Mouse (Mus musculus) cerebellum, adult 2 months (tissue): ENCODE measurements around the gene Ccdc163.
A peak's percentile ranks its signal among the peaks of the same experiment; 100 is the strongest.

Experiments
- CTCF ChIP-seq: fragments of 200-500 bp; IDR thresholded peaks from 2 replicates; pipeline ENCODE4 v1.5.1; 2011; ENCODE audit warnings: low read depth, mild to moderate bottlenecking, control low read depth, low read length, moderate library complexity, borderline replicate concordance; ENCODE audit not compliant: insufficient read depth
- POLR2A ChIP-seq: fragments of 200-500 bp; IDR thresholded peaks from 2 replicates; pipeline ENCODE4 v1.6.1; 2011; ENCODE audit warnings: low read length, control low read depth, borderline replicate concordance; ENCODE audit not compliant: insufficient read depth

- TF ChIP-seq CTCF: peak; percentile 64
- TF ChIP-seq POLR2A: no peak
Measured at GRCm38 (mm10) chr4:116703804-116704203, 4.5 kb upstream of the Ccdc163 start.
